Mouse (Mus musculus): Measurements from ENCODE around the gene Fbxo3. TPM values are rescaled to one million over a fixed set of nuclear protein-coding genes. Genes with fewer than 3 reads are reported as not detected.
"Not testable (repeated sequence)": the region's sequence is repeated elsewhere in the genome, so short reads cannot be mapped to it uniquely, and the experiment has no call there.

The Fbxo3 gene
- polyA plus RNA-seq, 1 experiment from 2014 or later: 49.6 TPM

DNA sequence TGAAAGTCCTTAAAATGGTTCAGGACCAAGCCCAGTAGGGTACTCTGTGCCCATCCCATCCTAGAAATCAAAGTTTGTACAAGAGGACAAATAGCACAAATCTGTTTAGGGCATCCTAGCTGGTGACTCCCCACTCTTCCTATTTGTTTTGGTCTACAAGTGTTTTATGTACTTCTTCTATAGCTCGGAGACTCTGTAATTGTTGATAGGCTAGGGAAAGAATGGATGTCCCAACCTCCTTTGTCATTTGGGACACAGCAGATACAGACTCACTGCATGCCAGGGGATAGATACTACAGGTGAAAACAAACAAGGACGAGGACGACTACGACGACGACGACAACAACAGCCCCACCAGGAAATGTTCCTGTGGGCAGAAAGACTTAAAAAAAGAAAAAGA, 40.9 kb downstream of the Fbxo3 start, which contains the start of gene Gm10799:
Gene Gm10799, minus strand, starts transcription at position 101 of the 400 bp plus-strand sequence.
- not testable (repeated sequence) for H3K36me3 ChIP-seq (ENCODE audit: control insufficient read depth, insufficient read depth, low read length); DNase-seq (ENCODE audit: low spot score); H3K27ac ChIP-seq (ENCODE audit: low read depth); H3K4me3 ChIP-seq (ENCODE audit: low read depth, low read length); H3K9me3 ChIP-seq (ENCODE audit: control insufficient read depth, low read length); H3K9ac ChIP-seq (ENCODE audit: low read length); ATAC-seq (replicated peaks; ENCODE audit: low FRiP score, low TSS enrichment, low read depth); H3K4me2 ChIP-seq (ENCODE audit: low read length); H3K4me1 ChIP-seq (replicated peaks; ENCODE audit: control insufficient read depth, insufficient read depth, low read length); H3K27me3 ChIP-seq (replicated peaks; ENCODE audit: control insufficient read depth, insufficient read depth, low read length)
- WGBS: 73% methylated on average over 7 of the region's 7 CpGs

DNA sequence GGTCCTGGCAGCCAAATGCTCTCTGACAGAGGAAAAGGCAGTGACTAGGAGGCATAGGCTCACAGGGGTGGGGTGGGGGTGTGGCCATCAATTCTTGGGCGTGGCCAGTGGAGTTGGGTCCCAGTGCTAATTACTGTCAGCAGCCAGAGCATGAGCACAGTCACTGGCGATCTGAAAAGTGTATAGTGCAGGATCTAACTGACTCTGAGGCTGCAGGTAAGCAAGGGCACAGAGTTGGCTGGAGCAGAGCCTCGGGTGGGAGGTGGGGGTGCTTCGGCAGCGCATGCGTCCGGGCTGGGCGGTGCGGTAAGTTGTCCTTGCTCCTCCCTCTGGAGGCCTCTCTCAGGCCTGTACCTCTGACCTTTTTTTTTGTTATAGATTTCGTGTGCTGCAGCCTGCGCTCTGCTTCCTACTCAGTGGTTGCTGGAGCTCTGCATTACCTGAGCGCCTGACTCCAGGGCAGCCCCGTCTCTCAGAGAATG, 42.2 kb downstream of the Fbxo3 start, which contains the start of gene Cd59b:
Gene Cd59b, plus strand, starts transcription at position 146 of the 482 bp plus-strand sequence.
- Histone ChIP-seq H3K27me3 (replicated peaks; ENCODE audit: control insufficient read depth, insufficient read depth, low read length) (no peaks in the 10 kb centered on the region), H3K4me2 (ENCODE audit: low read length) (peak within 1 kb of the TSS; percentile 51), H3K4me3 (ENCODE audit: low read depth, low read length) (peak within 1 kb of the TSS; percentile 31), H3K9ac (ENCODE audit: low read length) (peak within 1 kb of the TSS; percentile 10; the same call in 1 of the 2 replicates), H3K4me1 (replicated peaks; ENCODE audit: control insufficient read depth, insufficient read depth, low read length) (no peaks in the 10 kb centered on the region), H3K9me3 (ENCODE audit: control insufficient read depth, low read length) (no peaks in the 10 kb centered on the region), H3K27ac (ENCODE audit: low read depth) (no peak within 1 kb of the TSS), H3K36me3 (ENCODE audit: control insufficient read depth, insufficient read depth, low read length) (no peaks in the 10 kb centered on the region)
- DNase-seq (ENCODE audit: low spot score): peak; percentile 81
- WGBS: 4% methylated on average over 13 of the region's 13 CpGs
- ATAC-seq (replicated peaks; ENCODE audit: low FRiP score, low TSS enrichment, low read depth): peak; percentile 89

DNA sequence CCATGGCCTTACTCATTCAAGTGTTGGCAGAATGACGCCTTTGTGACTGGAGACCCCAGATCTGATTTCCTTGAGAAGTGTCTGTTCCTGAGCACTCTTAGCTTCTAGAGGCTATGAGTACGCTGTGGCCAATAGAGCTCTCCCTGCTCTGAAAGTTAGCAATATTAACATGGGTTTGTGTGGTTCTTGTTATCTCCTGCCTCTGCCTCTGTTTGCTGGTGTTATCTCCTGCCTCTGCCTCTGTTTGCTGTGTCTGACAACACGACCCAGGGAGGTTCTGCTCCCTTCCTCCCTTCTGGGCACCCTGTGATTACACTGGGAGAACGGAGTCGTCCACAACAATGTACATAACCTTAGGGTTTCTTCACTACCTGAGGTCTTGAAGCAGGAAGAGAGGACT, 50.8 kb downstream of the Fbxo3 start:
- not testable (repeated sequence) for ATAC-seq (replicated peaks; ENCODE audit: low FRiP score, low TSS enrichment, low read depth); H3K36me3 ChIP-seq (ENCODE audit: control insufficient read depth, insufficient read depth, low read length)

DNA sequence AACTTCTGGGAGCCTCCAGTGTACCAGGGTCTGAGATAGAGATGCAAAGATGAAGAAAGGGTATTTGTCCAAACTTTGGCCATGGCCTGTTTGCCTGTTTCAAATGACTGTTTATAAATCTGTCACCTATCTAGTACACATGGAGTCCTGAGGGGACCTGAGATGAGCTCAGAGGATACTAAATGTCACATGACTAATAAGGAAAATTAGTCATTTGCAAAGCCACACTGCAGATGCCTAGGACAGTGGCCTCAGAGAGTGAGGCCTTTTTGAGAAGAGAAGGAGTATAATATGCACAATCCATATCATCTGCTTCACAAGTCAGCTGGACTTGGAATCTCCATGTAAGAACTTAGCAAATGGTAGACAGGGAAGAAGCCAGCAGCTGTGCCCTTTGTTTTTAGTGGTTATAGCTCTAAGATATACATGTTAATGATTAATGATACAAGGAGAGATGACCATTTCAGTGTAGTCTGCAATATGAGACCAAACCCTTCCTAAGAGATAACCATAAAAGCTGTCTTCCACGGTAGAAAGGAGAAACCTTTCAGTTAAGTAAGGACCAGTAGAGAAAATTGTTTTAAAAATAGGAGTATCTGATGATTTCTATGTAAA, 54.0 kb downstream of the Fbxo3 start:
- H3K9me3 ChIP-seq (ENCODE audit: control insufficient read depth, low read length); H3K36me3 ChIP-seq (ENCODE audit: control insufficient read depth, insufficient read depth, low read length); H3K27ac ChIP-seq (ENCODE audit: low read depth); ATAC-seq (replicated peaks; ENCODE audit: low FRiP score, low TSS enrichment, low read depth); H3K9ac ChIP-seq (ENCODE audit: low read length); H3K4me1 ChIP-seq (replicated peaks; ENCODE audit: control insufficient read depth, insufficient read depth, low read length); H3K4me2 ChIP-seq (ENCODE audit: low read length); DNase-seq (ENCODE audit: low spot score); H3K4me3 ChIP-seq (ENCODE audit: low read depth, low read length); H3K27me3 ChIP-seq (replicated peaks; ENCODE audit: control insufficient read depth, insufficient read depth, low read length): not testable (repeated sequence)
- no CpG with 5 or more reads among the region's 1 CpGs for WGBS

More for the DNA sequence above, 50.8 kb downstream of the Fbxo3 start:
- not testable (repeated sequence) for H3K4me1 ChIP-seq (replicated peaks; ENCODE audit: control insufficient read depth, insufficient read depth, low read length); H3K9me3 ChIP-seq (ENCODE audit: control insufficient read depth, low read length); H3K27me3 ChIP-seq (replicated peaks; ENCODE audit: control insufficient read depth, insufficient read depth, low read length); H3K9ac ChIP-seq (ENCODE audit: low read length); H3K4me2 ChIP-seq (ENCODE audit: low read length); DNase-seq (ENCODE audit: low spot score); H3K27ac ChIP-seq (ENCODE audit: low read depth); H3K4me3 ChIP-seq (ENCODE audit: low read depth, low read length)
- WGBS: 56% methylated on average over 5 of the region's 5 CpGs

DNA sequence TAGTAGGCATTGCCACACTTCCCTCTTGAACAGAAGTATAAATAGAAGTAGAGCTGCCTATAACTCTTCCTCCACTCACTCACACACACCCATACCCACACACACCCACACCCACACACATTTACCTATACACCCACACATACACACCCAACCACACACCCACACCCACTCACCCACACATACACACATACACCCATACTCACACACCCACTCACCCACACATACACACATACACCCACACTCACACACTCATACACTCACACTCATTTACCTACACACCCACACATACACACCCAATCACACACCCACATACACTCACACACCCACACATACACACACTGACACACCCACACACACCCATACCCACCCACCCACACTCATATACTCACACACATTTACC, 55.0 kb downstream of the Fbxo3 start:
- no peak overlapping the region for H3K9ac ChIP-seq (ENCODE audit: low read length)
- H3K4me1 ChIP-seq (replicated peaks; ENCODE audit: control insufficient read depth, insufficient read depth, low read length): no peaks in the 10 kb centered on the region
- no peaks in the 10 kb centered on the region for H3K27me3 ChIP-seq (replicated peaks; ENCODE audit: control insufficient read depth, insufficient read depth, low read length)
- no peaks in the 10 kb centered on the region for H3K9me3 ChIP-seq (ENCODE audit: control insufficient read depth, low read length)
- ATAC-seq (replicated peaks; ENCODE audit: low FRiP score, low TSS enrichment, low read depth) (no peak), DNase-seq (ENCODE audit: low spot score) (no peak)
- no peak overlapping the region for H3K27ac ChIP-seq (ENCODE audit: low read depth)
- H3K4me3 ChIP-seq (ENCODE audit: low read depth, low read length): no peak overlapping the region
- no peaks in the 10 kb centered on the region for H3K36me3 ChIP-seq (ENCODE audit: control insufficient read depth, insufficient read depth, low read length)
- H3K4me2 ChIP-seq (ENCODE audit: low read length): no peak overlapping the region

DNA sequence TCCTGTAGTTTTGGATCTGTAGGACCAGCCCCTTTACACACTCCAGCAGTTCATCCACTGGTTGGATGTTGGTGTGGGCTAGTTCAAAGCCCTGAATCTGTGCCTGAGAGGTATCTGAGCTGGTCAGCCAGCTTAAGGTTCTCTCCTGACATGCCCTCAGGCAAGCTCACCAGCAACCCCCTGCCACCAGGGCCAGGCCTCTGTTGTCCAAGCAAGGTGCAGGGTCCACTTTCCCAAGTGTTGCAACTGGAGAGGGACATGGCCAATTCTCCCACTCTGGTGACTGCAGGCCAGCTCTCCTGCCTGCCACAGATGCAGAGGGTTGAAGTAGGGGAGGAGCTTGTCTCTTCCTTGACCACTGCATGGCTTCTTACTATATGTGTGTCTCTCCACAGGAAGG, 56.5 kb downstream of the Fbxo3 start:
- not testable (repeated sequence) for H3K4me1 ChIP-seq (replicated peaks; ENCODE audit: control insufficient read depth, insufficient read depth, low read length); H3K27ac ChIP-seq (ENCODE audit: low read depth); H3K27me3 ChIP-seq (replicated peaks; ENCODE audit: control insufficient read depth, insufficient read depth, low read length); H3K9ac ChIP-seq (ENCODE audit: low read length); ATAC-seq (replicated peaks; ENCODE audit: low FRiP score, low TSS enrichment, low read depth); H3K4me2 ChIP-seq (ENCODE audit: low read length); H3K4me3 ChIP-seq (ENCODE audit: low read depth, low read length); H3K9me3 ChIP-seq (ENCODE audit: control insufficient read depth, low read length); H3K36me3 ChIP-seq (ENCODE audit: control insufficient read depth, insufficient read depth, low read length); DNase-seq (ENCODE audit: low spot score)

DNA sequence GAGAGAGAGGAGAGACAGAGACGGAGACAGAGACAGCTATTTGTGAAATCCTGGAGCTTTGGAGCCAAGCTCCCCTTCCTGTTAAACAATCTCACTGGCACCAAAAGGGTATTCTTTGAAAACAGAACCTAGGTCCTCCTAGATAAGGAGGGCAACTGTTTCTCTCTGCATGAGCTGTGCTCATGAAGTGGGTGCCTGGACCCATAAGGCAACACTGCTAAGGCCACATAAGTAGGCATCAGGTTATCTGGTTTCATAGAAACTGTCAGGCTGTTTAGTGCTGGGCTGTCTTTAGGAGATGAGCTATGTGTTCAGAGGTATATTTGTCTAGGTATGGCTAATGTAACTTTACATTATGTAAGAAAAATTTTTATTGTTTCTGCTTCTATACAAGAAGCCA, 60.0 kb downstream of the Fbxo3 start:
- not testable (repeated sequence) for DNase-seq (ENCODE audit: low spot score); H3K9me3 ChIP-seq (ENCODE audit: control insufficient read depth, low read length)
- WGBS: 94% methylated on average over 1 of the region's 1 CpGs

DNA sequence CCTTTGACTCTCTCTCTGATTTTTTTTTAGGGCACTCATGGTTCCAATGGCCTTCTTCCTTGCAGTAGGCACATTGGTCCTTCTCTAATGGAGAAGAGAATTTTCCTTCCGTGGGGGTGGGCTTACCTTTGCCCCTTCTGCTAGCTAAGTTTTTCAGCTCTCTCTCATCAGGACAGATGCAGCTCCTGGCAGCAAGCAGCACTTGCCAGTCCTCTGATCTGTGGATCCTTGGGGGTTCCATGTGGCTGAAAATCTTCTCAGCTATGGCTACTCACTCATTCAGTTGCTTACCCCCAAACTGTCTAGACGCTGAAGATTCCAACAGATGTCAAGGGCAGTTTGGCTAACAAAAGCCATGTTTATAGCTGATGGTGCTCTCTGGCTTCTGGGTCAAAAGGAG, 65.8 kb downstream of the Fbxo3 start:
- no peak overlapping the region for H3K27ac ChIP-seq (ENCODE audit: low read depth)
- H3K4me2 ChIP-seq (ENCODE audit: low read length): no peak overlapping the region
- no peaks in the 10 kb centered on the region for H3K27me3 ChIP-seq (replicated peaks; ENCODE audit: control insufficient read depth, insufficient read depth, low read length)
- no peaks in the 10 kb centered on the region for H3K36me3 ChIP-seq (ENCODE audit: control insufficient read depth, insufficient read depth, low read length)
- WGBS: 68% methylated on average over 2 of the region's 2 CpGs
- H3K9me3 ChIP-seq (ENCODE audit: control insufficient read depth, low read length): no peaks in the 10 kb centered on the region
- no peak overlapping the region for H3K9ac ChIP-seq (ENCODE audit: low read length)
- ATAC-seq (replicated peaks; ENCODE audit: low FRiP score, low TSS enrichment, low read depth) (no peak), DNase-seq (ENCODE audit: low spot score) (no peak)
- no peak overlapping the region for H3K4me3 ChIP-seq (ENCODE audit: low read depth, low read length)
- H3K4me1 ChIP-seq (replicated peaks; ENCODE audit: control insufficient read depth, insufficient read depth, low read length): 0 out of 2 replicates have a peak, but pooled peaks cover 3% of the 10 kb centered on the region

More for the DNA sequence above, 60.0 kb downstream of the Fbxo3 start:
- H3K9ac ChIP-seq (ENCODE audit: low read length); H3K4me3 ChIP-seq (ENCODE audit: low read depth, low read length); H3K27ac ChIP-seq (ENCODE audit: low read depth); H3K4me1 ChIP-seq (replicated peaks; ENCODE audit: control insufficient read depth, insufficient read depth, low read length); H3K36me3 ChIP-seq (ENCODE audit: control insufficient read depth, insufficient read depth, low read length); H3K4me2 ChIP-seq (ENCODE audit: low read length); ATAC-seq (replicated peaks; ENCODE audit: low FRiP score, low TSS enrichment, low read depth); H3K27me3 ChIP-seq (replicated peaks; ENCODE audit: control insufficient read depth, insufficient read depth, low read length): not testable (repeated sequence)

DNA sequence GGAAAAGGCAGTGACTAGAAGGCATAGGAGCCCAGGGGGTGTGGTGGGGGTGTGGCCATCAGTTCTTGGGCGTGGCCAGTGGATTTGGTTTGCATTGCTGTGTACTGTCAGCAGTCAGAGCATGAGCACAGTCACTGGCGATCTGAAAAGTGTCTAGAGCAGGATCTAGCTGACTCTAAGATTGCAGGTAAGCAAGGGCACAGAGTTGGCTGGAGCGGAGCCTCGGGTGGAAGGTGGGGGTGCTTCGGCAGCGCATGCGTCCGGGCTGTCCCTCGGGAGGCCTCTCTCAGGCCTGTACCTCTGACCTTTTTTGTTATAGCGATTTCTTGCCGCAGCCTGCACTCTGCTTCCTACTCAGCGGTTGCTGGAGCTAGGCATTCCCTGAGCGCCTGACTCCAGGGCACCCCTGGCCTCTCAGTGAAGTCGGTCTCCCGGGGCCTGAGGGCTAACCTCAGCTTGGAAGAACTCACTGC, 68.3 kb downstream of the Fbxo3 start, which contains the start of gene Cd59a:
Gene Cd59a, plus strand, starts transcription at position 61 of the 473 bp plus-strand sequence.
- Histone ChIP-seq H3K4me1 (replicated peaks; ENCODE audit: control insufficient read depth, insufficient read depth, low read length) (0 out of 2 replicates have a peak, but pooled peaks cover 3% of the 10 kb centered on the region), H3K4me2 (ENCODE audit: low read length) (peak within 1 kb of the TSS; percentile 59), H3K36me3 (ENCODE audit: control insufficient read depth, insufficient read depth, low read length) (no peaks in the 10 kb centered on the region), H3K9me3 (ENCODE audit: control insufficient read depth, low read length) (no peaks in the 10 kb centered on the region), H3K27ac (ENCODE audit: low read depth) (peak within 1 kb of the TSS; percentile 63), H3K4me3 (ENCODE audit: low read depth, low read length) (peak within 1 kb of the TSS; percentile 41), H3K27me3 (replicated peaks; ENCODE audit: control insufficient read depth, insufficient read depth, low read length) (no peaks in the 10 kb centered on the region), H3K9ac (ENCODE audit: low read length) (peak within 1 kb of the TSS; percentile 41)
- peak; percentile 84 for ATAC-seq (replicated peaks; ENCODE audit: low FRiP score, low TSS enrichment, low read depth)
- 5% methylated on average over 15 of the region's 15 CpGs for WGBS
- DNase-seq (ENCODE audit: low spot score): peak; percentile 90

All from intestine, embryonic 14.5 days (tissue).